Mouse (Mus musculus) erythroid progenitor cell, adult 5-6 weeks (primary cell): ENCODE measurements around the gene Hspb6. TPM values are rescaled to one million over a fixed set of nuclear protein-coding genes. Genes with fewer than 3 reads are reported as not detected.

ENCODE experiments used
- ATAC-seq: replicated peaks from 2 replicates; pipeline ENCODE4 v1.8.0; 2016; ENCODE audit warnings: moderate number of reproducible peaks, mild to moderate bottlenecking, moderate TSS enrichment, inconsistent platforms; ENCODE audit not compliant: poor library complexity, low FRiP score, severe bottlenecking
- total RNA-seq, 2 experiments: library from RNA; stranded (forward) in 1 of 2; stranded (reverse) in 1 of 2; fragments of 150-400 nt in 1 of 2; fragments of 186-747, 209-891 nt in 1 of 2; gene quantifications; 2 replicates each; pipeline versions ENCODE4 v1.2.3 to v1.2.4; 2015 to 2017; ENCODE audit warnings: low replicate concordance in 2 of 2

The Hspb6 gene
- total RNA-seq, 2 experiments from 2014 or later: 21.8 to 79.2 TPM

- no peak for ATAC-seq
Observed at GRCm38 (mm10) chr7:30604424-30604823, 52.4 kb downstream of the Hspb6 start.

- no peak for ATAC-seq
Observed at GRCm38 (mm10) chr7:30604944-30605343, 53.0 kb downstream of the Hspb6 start.

Other genes starting within 250 kb of the Hspb6 start
Only the 30 nearest of the 34 such genes appear.
- gene Sdhaf1, start 228.3 kb upstream of the Hspb6 start, total RNA-seq (2015; ENCODE audit: low replicate concordance): 2.5 TPM in 1 of 2 replicates, not detected in the other
- gene Sdhaf1, start 228.3 kb upstream of the Hspb6 start, total RNA-seq (2017; ENCODE audit: low replicate concordance): 0.45 and 0.64 TPM in 2 replicates
- not detected in 2 replicates for gene Lrfn3, start 189.4 kb upstream of the Hspb6 start, total RNA-seq (2015; ENCODE audit: low replicate concordance)
- gene Lrfn3, start 189.4 kb upstream of the Hspb6 start, total RNA-seq (2017; ENCODE audit: low replicate concordance): not detected in 2 replicates
- 243 and 282 TPM in 2 replicates for gene Tyrobp, start 138.4 kb upstream of the Hspb6 start, total RNA-seq (2015; ENCODE audit: low replicate concordance)
- gene Tyrobp, start 138.4 kb upstream of the Hspb6 start, total RNA-seq (2017; ENCODE audit: low replicate concordance): 60.1 and 77.1 TPM in 2 replicates
- gene Hcst, start 132.3 kb upstream of the Hspb6 start, total RNA-seq (2015; ENCODE audit: low replicate concordance): 3.6 and 18.0 TPM in 2 replicates
- 4.1 TPM in 1 of 2 replicates, not detected in the other for gene Hcst, start 132.3 kb upstream of the Hspb6 start, total RNA-seq (2017; ENCODE audit: low replicate concordance)
- 7.2 and 20.1 TPM in 2 replicates for gene Nfkbid, start 130.4 kb upstream of the Hspb6 start, total RNA-seq (2015; ENCODE audit: low replicate concordance)
- gene Nfkbid, start 130.4 kb upstream of the Hspb6 start, total RNA-seq (2017; ENCODE audit: low replicate concordance): 2.6 and 4.1 TPM in 2 replicates
- not detected in 2 replicates for gene Aplp1, start 106.6 kb upstream of the Hspb6 start, total RNA-seq (2015; ENCODE audit: low replicate concordance)
- not detected in 2 replicates for gene Aplp1, start 106.6 kb upstream of the Hspb6 start, total RNA-seq (2017; ENCODE audit: low replicate concordance)
- not detected in 2 replicates for gene Kirrel2, start 94.5 kb upstream of the Hspb6 start, total RNA-seq (2015; ENCODE audit: low replicate concordance)
- not detected in 2 replicates for gene Kirrel2, start 94.5 kb upstream of the Hspb6 start, total RNA-seq (2017; ENCODE audit: low replicate concordance)
- not detected in 2 replicates for gene Nphs1, start 93.9 kb upstream of the Hspb6 start, total RNA-seq (2015; ENCODE audit: low replicate concordance)
- 1.2 TPM in 1 of 2 replicates, not detected in the other for gene Nphs1, start 93.9 kb upstream of the Hspb6 start, total RNA-seq (2017; ENCODE audit: low replicate concordance)
- not detected in 2 replicates for gene Prodh2, start 58.6 kb upstream of the Hspb6 start, total RNA-seq (2015; ENCODE audit: low replicate concordance)
- gene Prodh2, start 58.6 kb upstream of the Hspb6 start, total RNA-seq (2017; ENCODE audit: low replicate concordance): not detected in 2 replicates
- 73.5 and 85.9 TPM in 2 replicates for gene Arhgap33, start 17.1 kb upstream of the Hspb6 start, total RNA-seq (2015; ENCODE audit: low replicate concordance)
- gene Arhgap33, start 17.1 kb upstream of the Hspb6 start, total RNA-seq (2017; ENCODE audit: low replicate concordance): 43.0 and 77.7 TPM in 2 replicates
- gene Proser3, start 121 bp downstream of the Hspb6 start, total RNA-seq (2015; ENCODE audit: low replicate concordance): 16.8 and 24.5 TPM in 2 replicates
- 10.9 and 18.1 TPM in 2 replicates for gene Proser3, start 121 bp downstream of the Hspb6 start, total RNA-seq (2017; ENCODE audit: low replicate concordance)
- gene Lin37, start 7.7 kb downstream of the Hspb6 start, total RNA-seq (2015; ENCODE audit: low replicate concordance): 31.4 and 56.2 TPM in 2 replicates
- 12.5 and 22.3 TPM in 2 replicates for gene Lin37, start 7.7 kb downstream of the Hspb6 start, total RNA-seq (2017; ENCODE audit: low replicate concordance)
- gene U2af1l4, start 11.1 kb downstream of the Hspb6 start, total RNA-seq (2015; ENCODE audit: low replicate concordance): 8.4 and 43.6 TPM in 2 replicates
- 40.8 and 59.9 TPM in 2 replicates for gene U2af1l4, start 11.1 kb downstream of the Hspb6 start, total RNA-seq (2017; ENCODE audit: low replicate concordance)
- gene Gm49396, start 11.2 kb downstream of the Hspb6 start, total RNA-seq (2015; ENCODE audit: low replicate concordance): 3.2 and 4.2 TPM in 2 replicates
- gene Gm49396, start 11.2 kb downstream of the Hspb6 start, total RNA-seq (2017; ENCODE audit: low replicate concordance): 6.8 and 7.2 TPM in 2 replicates
- gene Psenen, start 11.4 kb downstream of the Hspb6 start, total RNA-seq (2015; ENCODE audit: low replicate concordance): 67.4 and 73.8 TPM in 2 replicates
- 32.9 and 98.7 TPM in 2 replicates for gene Psenen, start 11.4 kb downstream of the Hspb6 start, total RNA-seq (2017; ENCODE audit: low replicate concordance)
- gene Igflr1, start 13.2 kb downstream of the Hspb6 start, total RNA-seq (2015; ENCODE audit: low replicate concordance): 5.4 and 24.7 TPM in 2 replicates
- 3.3 TPM in 1 of 2 replicates, not detected in the other for gene Igflr1, start 13.2 kb downstream of the Hspb6 start, total RNA-seq (2017; ENCODE audit: low replicate concordance)
- gene Kmt2b, start 36.5 kb downstream of the Hspb6 start, total RNA-seq (2015; ENCODE audit: low replicate concordance): 155 and 163 TPM in 2 replicates
- gene Kmt2b, start 36.5 kb downstream of the Hspb6 start, total RNA-seq (2017; ENCODE audit: low replicate concordance): 47.9 and 48.0 TPM in 2 replicates
- not detected in 2 replicates for gene Zbtb32, start 46.7 kb downstream of the Hspb6 start, total RNA-seq (2015; ENCODE audit: low replicate concordance)
- gene Zbtb32, start 46.7 kb downstream of the Hspb6 start, total RNA-seq (2017; ENCODE audit: low replicate concordance): 0.39 TPM in 1 of 2 replicates, not detected in the other
- gene Upk1a, start 60.7 kb downstream of the Hspb6 start, total RNA-seq (2015; ENCODE audit: low replicate concordance): not detected in 2 replicates
- 2.7 TPM in 1 of 2 replicates, not detected in the other for gene Upk1a, start 60.7 kb downstream of the Hspb6 start, total RNA-seq (2017; ENCODE audit: low replicate concordance)
- 152 and 165 TPM in 2 replicates for gene Cox6b1, start 74.0 kb downstream of the Hspb6 start, total RNA-seq (2015; ENCODE audit: low replicate concordance)
- gene Cox6b1, start 74.0 kb downstream of the Hspb6 start, total RNA-seq (2017; ENCODE audit: low replicate concordance): 128 and 263 TPM in 2 replicates
- gene Etv2, start 83.7 kb downstream of the Hspb6 start, total RNA-seq (2015; ENCODE audit: low replicate concordance): not detected in 2 replicates
- not detected in 2 replicates for gene Etv2, start 83.7 kb downstream of the Hspb6 start, total RNA-seq (2017; ENCODE audit: low replicate concordance)
- 35.0 and 44.9 TPM in 2 replicates for gene Rbm42, start 98.1 kb downstream of the Hspb6 start, total RNA-seq (2015; ENCODE audit: low replicate concordance)
- gene Rbm42, start 98.1 kb downstream of the Hspb6 start, total RNA-seq (2017; ENCODE audit: low replicate concordance): 11.4 and 26.3 TPM in 2 replicates
- gene Haus5, start 112.8 kb downstream of the Hspb6 start, total RNA-seq (2015; ENCODE audit: low replicate concordance): 49.9 and 51.5 TPM in 2 replicates
- gene Haus5, start 112.8 kb downstream of the Hspb6 start, total RNA-seq (2017; ENCODE audit: low replicate concordance): 45.6 and 50.1 TPM in 2 replicates
- gene Pmis2, start 119.4 kb downstream of the Hspb6 start, total RNA-seq (2015; ENCODE audit: low replicate concordance): not detected in 2 replicates
- gene Pmis2, start 119.4 kb downstream of the Hspb6 start, total RNA-seq (2017; ENCODE audit: low replicate concordance): not detected in 2 replicates
- not detected in 2 replicates for gene 2200002J24Rik, start 146.7 kb downstream of the Hspb6 start, total RNA-seq (2015; ENCODE audit: low replicate concordance)
- gene 2200002J24Rik, start 146.7 kb downstream of the Hspb6 start, total RNA-seq (2017; ENCODE audit: low replicate concordance): not detected in 2 replicates
- 4.0 TPM in 1 of 2 replicates, not detected in the other for gene Atp4a, start 160.0 kb downstream of the Hspb6 start, total RNA-seq (2015; ENCODE audit: low replicate concordance)
- not detected in 2 replicates for gene Atp4a, start 160.0 kb downstream of the Hspb6 start, total RNA-seq (2017; ENCODE audit: low replicate concordance)
- 5.4 and 21.0 TPM in 2 replicates for gene Tmem147, start 177.4 kb downstream of the Hspb6 start, total RNA-seq (2015; ENCODE audit: low replicate concordance)
- gene Tmem147, start 177.4 kb downstream of the Hspb6 start, total RNA-seq (2017; ENCODE audit: low replicate concordance): 5.1 and 11.2 TPM in 2 replicates
- not detected in 2 replicates for gene Gapdhs, start 191.5 kb downstream of the Hspb6 start, total RNA-seq (2015; ENCODE audit: low replicate concordance)
- gene Gapdhs, start 191.5 kb downstream of the Hspb6 start, total RNA-seq (2017; ENCODE audit: low replicate concordance): not detected in 2 replicates
- gene Sbsn, start 199.3 kb downstream of the Hspb6 start, total RNA-seq (2015; ENCODE audit: low replicate concordance): not detected in 2 replicates
- not detected in 2 replicates for gene Sbsn, start 199.3 kb downstream of the Hspb6 start, total RNA-seq (2017; ENCODE audit: low replicate concordance)
- 1.7 and 9.4 TPM in 2 replicates for gene Dmkn, start 211.6 kb downstream of the Hspb6 start, total RNA-seq (2015; ENCODE audit: low replicate concordance)
- 9.7 TPM in 1 of 2 replicates, not detected in the other for gene Dmkn, start 211.6 kb downstream of the Hspb6 start, total RNA-seq (2017; ENCODE audit: low replicate concordance)